Mouse (Mus musculus) kidney, adult 2 months (tissue): ENCODE results near the gene Pga5.

Source experiments
- CTCF ChIP-seq: fragments of 200-500 bp; conservative IDR thresholded peaks from 2 replicates; pipeline ENCODE4 v1.5.1; 2011; ENCODE audit warnings: low read depth, mild to moderate bottlenecking, control low read depth, low read length, moderate library complexity, mixed read lengths; ENCODE audit not compliant: insufficient read depth, insufficient read length
- POLR2A ChIP-seq: fragments of 200-500 bp; IDR thresholded peaks from one replicate; pipeline ENCODE4 v1.6.1; 2011; ENCODE audit warnings: low read depth, low read length, control low read depth

GRCm38 (mm10) chr19:10699851-10700250 lies 22.0 kb upstream of the Pga5 start:
- TF ChIP-seq POLR2A = no peak
- TF ChIP-seq CTCF = no peak
